Mouse (Mus musculus) brain, embryonic 14.5 days (tissue): ENCODE measurements around the gene Vps13c. TPM values are rescaled to one million over a fixed set of nuclear protein-coding genes. Genes with fewer than 3 reads are reported as not detected.

Experiments used
- DNase-seq: peaks from one replicate; pipeline ENCODE4 v3.0.0-alpha.2; 2011; ENCODE audit warnings: low read depth
- CTCF ChIP-seq: fragments of 200-500 bp; IDR thresholded peaks from 2 replicates; pipeline ENCODE4 v1.5.1; 2012; ENCODE audit warnings: inconsistent platforms, mild to moderate bottlenecking, moderate library complexity, borderline replicate concordance; ENCODE audit not compliant: insufficient read depth, insufficient read length; ENCODE audit errors: extremely low read depth
- POLR2A ChIP-seq: fragments of 200-500 bp; IDR thresholded peaks from 2 replicates; pipeline ENCODE4 v1.6.1; 2012; ENCODE audit warnings: mild to moderate bottlenecking, inconsistent platforms, borderline replicate concordance; ENCODE audit not compliant: poor library complexity, insufficient read depth, insufficient read length, severe bottlenecking; ENCODE audit errors: extremely low read depth
- polyA plus RNA-seq: library from polyadenylated mRNA; depleted of rRNA; stranded (reverse); fragments of >200 nt; gene quantifications from 2 replicates; pipeline ENCODE4 v1.2.3, GENCODE M21; 2012

Vps13c gene
- polyA plus RNA-seq, 1 experiment = 20.7 TPM

- DNase-seq = peak; percentile 50
- TF ChIP-seq CTCF (no peak), POLR2A (no peak)
Measured at GRCm38 (mm10) chr9:67832046-67832605, 8.1 kb upstream of the Vps13c start, which contains the start of gene C2cd4a. Gene C2cd4a (minus strand): TSS chr9:67832330.

- TF ChIP-seq CTCF = no peak
- no peak for TF ChIP-seq POLR2A
- no peak for DNase-seq
Measured at GRCm38 (mm10) chr9:67834535-67834934, 5.7 kb upstream of the Vps13c start.

- DNase-seq = no peak
- TF ChIP-seq CTCF = no peak
- TF ChIP-seq POLR2A = no peak
Measured at GRCm38 (mm10) chr9:67837311-67837710, 2.9 kb upstream of the Vps13c start.

GRCm38 (mm10) chr9:67842797-67843196 lies 2.6 kb downstream of the Vps13c start:
- TF ChIP-seq POLR2A (no peak), CTCF (no peak)
- no peak for DNase-seq

GRCm38 (mm10) chr9:67845012-67845411 lies 4.8 kb downstream of the Vps13c start:
- TF ChIP-seq POLR2A (no peak), CTCF (no peak)
- no peak for DNase-seq

GRCm38 (mm10) chr9:67845648-67846047 lies 5.5 kb downstream of the Vps13c start:
- TF ChIP-seq POLR2A (no peak), CTCF (no peak)

GRCm38 (mm10) chr9:67846089-67846488 lies 5.9 kb downstream of the Vps13c start:
- TF ChIP-seq CTCF = no peak; the same call in 1 of the 2 replicates
- no peak for TF ChIP-seq POLR2A

More at GRCm38 (mm10) chr9:67845648-67846047, 5.5 kb downstream of the Vps13c start:
- DNase-seq = no peak

GRCm38 (mm10) chr9:67847606-67848005 lies 7.4 kb downstream of the Vps13c start:
- no peak for DNase-seq
- TF ChIP-seq CTCF = no peak
- TF ChIP-seq POLR2A = no peak

More at GRCm38 (mm10) chr9:67846089-67846488, 5.9 kb downstream of the Vps13c start:
- DNase-seq = no peak

GRCm38 (mm10) chr9:67849397-67849796 lies 9.2 kb downstream of the Vps13c start:
- TF ChIP-seq POLR2A (no peak), CTCF (no peak)
- no peak for DNase-seq

- TF ChIP-seq CTCF (no peak), POLR2A (no peak)
- DNase-seq = no peak
Measured at GRCm38 (mm10) chr9:67849846-67850245, 9.7 kb downstream of the Vps13c start.

GRCm38 (mm10) chr9:67851150-67851549 lies 11.0 kb downstream of the Vps13c start:
- DNase-seq = no peak
- TF ChIP-seq POLR2A (no peak), CTCF (peak; percentile 29; the same call in 1 of the 2 replicates)

- no peak for TF ChIP-seq POLR2A
- TF ChIP-seq CTCF = no peak
- DNase-seq = no peak
Measured at GRCm38 (mm10) chr9:67860273-67860672, 20.1 kb downstream of the Vps13c start.
